Mouse (Mus musculus) adrenal gland, postnatal 14 days (tissue): ENCODE data around the gene Mtmr11. TPM values are rescaled to one million over a fixed set of nuclear protein-coding genes. Genes with fewer than 3 reads are reported as not detected.
A peak's percentile ranks its signal among the peaks of the same experiment; 100 is the strongest.
"Not testable (repeated sequence)": the region's sequence is repeated elsewhere in the genome, so short reads cannot be mapped to it uniquely, and the experiment has no call there.

Source experiments
- DNase-seq: peaks from one replicate; pipeline ENCODE4 v3.0.0; 2021; ENCODE audit warnings: mixed read lengths
- total RNA-seq: library from RNA; stranded (reverse); gene quantifications from 2 replicates; pipeline ENCODE4 v1.2.3, GENCODE M21; 2021

The Mtmr11 gene
- total RNA-seq, 1 experiment from 2014 or later: 9.3 TPM

GRCm38 (mm10) chr3:96172197-96173178, 10.7 kb downstream of the Mtmr11 start, which contains the start of gene Sf3b4:
Sf3b4 (plus strand) TSS chr3:96172332.
- peak; percentile 93 for DNase-seq

- no peak for DNase-seq
Observed at GRCm38 (mm10) chr3:96173185-96173584, 11.4 kb downstream of the Mtmr11 start.

GRCm38 (mm10) chr3:96174042-96174441, 12.2 kb downstream of the Mtmr11 start:
- not testable (repeated sequence) for DNase-seq

- no peak for DNase-seq
Observed at GRCm38 (mm10) chr3:96175251-96175650, 13.4 kb downstream of the Mtmr11 start.

GRCm38 (mm10) chr3:96178427-96178826, 16.6 kb downstream of the Mtmr11 start:
- DNase-seq: no peak

GRCm38 (mm10) chr3:96178902-96179301, 17.1 kb downstream of the Mtmr11 start:
- no peak for DNase-seq

- peak; percentile 70 for DNase-seq
Observed at GRCm38 (mm10) chr3:96179531-96179930, 17.7 kb downstream of the Mtmr11 start.

- DNase-seq: peak; percentile 79
Observed at GRCm38 (mm10) chr3:96180727-96181477, 19.1 kb downstream of the Mtmr11 start, which contains the start of gene Sv2a. Sv2a (plus strand) TSS chr3:96181151.

GRCm38 (mm10) chr3:96181510-96182381, 19.9 kb downstream of the Mtmr11 start:
- no peak for DNase-seq

GRCm38 (mm10) chr3:96182382-96182776, 20.6 kb downstream of the Mtmr11 start:
- DNase-seq: no peak

- DNase-seq: no peak
Observed at GRCm38 (mm10) chr3:96192977-96193376, 31.2 kb downstream of the Mtmr11 start.

GRCm38 (mm10) chr3:96194966-96195365, 33.2 kb downstream of the Mtmr11 start:
- DNase-seq: no peak

GRCm38 (mm10) chr3:96195616-96196313, 34.0 kb downstream of the Mtmr11 start:
- no peak for DNase-seq

GRCm38 (mm10) chr3:96196437-96197128, 34.8 kb downstream of the Mtmr11 start:
- no peak for DNase-seq

- peak; percentile 92 for DNase-seq
Observed at GRCm38 (mm10) chr3:96197129-96197749, 35.4 kb downstream of the Mtmr11 start.

GRCm38 (mm10) chr3:96198181-96198580, 36.4 kb downstream of the Mtmr11 start:
- no peak for DNase-seq

GRCm38 (mm10) chr3:96198601-96199251, 36.9 kb downstream of the Mtmr11 start:
- not testable (repeated sequence) for DNase-seq

- no peak for DNase-seq
Observed at GRCm38 (mm10) chr3:96199731-96200130, 37.9 kb downstream of the Mtmr11 start.

- DNase-seq: no peak
Observed at GRCm38 (mm10) chr3:96207819-96208218, 46.0 kb downstream of the Mtmr11 start.
